Mouse (Mus musculus) neural tube, embryonic 12.5 days (tissue): Measurements from ENCODE around the gene Ap2a2. TPM values are rescaled to one million over a fixed set of nuclear protein-coding genes. Genes with fewer than 3 reads are reported as not detected.

Experiments
- ATAC-seq: fragments of 200-750 bp; cut with Nextera tagmentation; 2 replicates; pipeline ENCODE4 v1.8.0; 2017; ENCODE audit warnings: low read depth, mild to moderate bottlenecking, moderate TSS enrichment, moderate library complexity; ENCODE audit not compliant: low FRiP score
- H3K27ac ChIP-seq: fragments of 300-500 bp; sonication (generic); 2 replicates; pipeline ENCODE4 v1.5.1; 2016
- H3K27me3 ChIP-seq: fragments of 300-500 bp; sonication (generic); replicated peaks from 2 replicates; pipeline ENCODE4 v1.6.1; 2016; ENCODE audit warnings: mild to moderate bottlenecking
- H3K36me3 ChIP-seq: fragments of 300-500 bp; sonication (generic); 2 replicates; pipeline ENCODE4 v1.6.1; 2016; ENCODE audit warnings: mild to moderate bottlenecking
- H3K4me1 ChIP-seq: fragments of 300-500 bp; sonication (generic); 2 replicates; pipeline ENCODE4 v1.6.1; 2016
- H3K4me2 ChIP-seq: fragments of 300-500 bp; sonication (generic); replicated peaks from 2 replicates; pipeline ENCODE4 v1.6.1; 2016; ENCODE audit warnings: mild to moderate bottlenecking
- H3K4me3 ChIP-seq: fragments of 300-500 bp; sonication (generic); 2 replicates; pipeline ENCODE4 v1.5.1; 2016
- H3K9ac ChIP-seq: fragments of 300-500 bp; sonication (generic); 2 replicates; pipeline ENCODE4 v1.6.1; 2016; ENCODE audit warnings: mild to moderate bottlenecking
- H3K9me3 ChIP-seq: fragments of 300-500 bp; sonication (generic); 2 replicates; pipeline ENCODE4 v1.6.1; 2016; ENCODE audit warnings: mild to moderate bottlenecking
- WGBS: fragments of 180-500 bp; shearing (Covaris S2); methylation state at CpG from one replicate; pipeline ENCODE4 v1.1.7; 2016; 5-methylcytosine and 5-hydroxymethylcytosine counted together
- microRNA-seq: library from miRNA; unstranded; fragments of <30 nt; microRNA quantifications from one replicate; pipeline ENCODE4, GENCODE M21; 2017
- polyA plus RNA-seq: library from polyadenylated mRNA; unstranded; fragments of >200 nt; fragmentation: Nextera tagmentation; extraction: Ambion mirVana; gene quantifications from 2 replicates; pipeline ENCODE4 v1.2.1, GENCODE M21; 2016

Gene Ap2a2
- polyA plus RNA-seq, 1 experiment from 2014 or later: 117 TPM

GRCm38 (mm10) chr7:141678922-141679321 is 116.9 kb downstream of the Ap2a2 start:
- no peak overlapping the region for H3K4me3 ChIP-seq
- no peaks in the 10 kb centered on the region for H3K27me3 ChIP-seq
- no peaks in the 10 kb centered on the region for H3K36me3 ChIP-seq
- H3K9me3 ChIP-seq: no peaks in the 10 kb centered on the region
- no peak for ATAC-seq
- H3K4me2 ChIP-seq: no peak overlapping the region
- 84% methylated on average over 4 of the region's 4 CpGs for WGBS
- H3K27ac ChIP-seq: no peak overlapping the region
- H3K9ac ChIP-seq: no peak overlapping the region
- no peaks in the 10 kb centered on the region for H3K4me1 ChIP-seq

Small RNAs within 50 kb of the gene (microRNA-seq; reads per million reads assigned to microRNA genes)
- gene Mir7063: 1.1 reads per million

Other genes starting within 250 kb of the Ap2a2 start
- 98.9 and 108 TPM in 2 replicates for gene Deaf1, start 234.5 kb upstream of the Ap2a2 start, polyA plus RNA-seq
- gene Tmem80, start 234.4 kb upstream of the Ap2a2 start, polyA plus RNA-seq: 60.9 and 62.5 TPM in 2 replicates
- 1.0 and 1.1 TPM in 2 replicates for gene Eps8l2, start 223.3 kb upstream of the Ap2a2 start, polyA plus RNA-seq
- 366 and 377 TPM in 2 replicates for gene Taldo1, start 170.0 kb upstream of the Ap2a2 start, polyA plus RNA-seq
- 50.5 and 51.5 TPM in 2 replicates for gene Gatd1, start 148.0 kb upstream of the Ap2a2 start, polyA plus RNA-seq
- 44.4 and 55.1 TPM in 2 replicates for gene Cend1, start 132.7 kb upstream of the Ap2a2 start, polyA plus RNA-seq
- 57.6 and 57.7 TPM in 2 replicates for gene Slc25a22, start 124.3 kb upstream of the Ap2a2 start, polyA plus RNA-seq
- gene Pidd1, start 118.1 kb upstream of the Ap2a2 start, polyA plus RNA-seq: 8.4 and 9.8 TPM in 2 replicates
- gene Rplp2, start 114.8 kb upstream of the Ap2a2 start, polyA plus RNA-seq: 803 and 881 TPM in 2 replicates
- 15.8 and 16.5 TPM in 2 replicates for gene Pnpla2, start 107.0 kb upstream of the Ap2a2 start, polyA plus RNA-seq
- 6.7 and 7.6 TPM in 2 replicates for gene Cracr2b, start 101.1 kb upstream of the Ap2a2 start, polyA plus RNA-seq
- 20.6 and 22.7 TPM in 2 replicates for gene Cd151, start 94.8 kb upstream of the Ap2a2 start, polyA plus RNA-seq
- gene Polr2l, start 87.0 kb upstream of the Ap2a2 start, polyA plus RNA-seq: 73.5 and 80.6 TPM in 2 replicates
- gene Tspan4, start 86.9 kb upstream of the Ap2a2 start, polyA plus RNA-seq: 34.2 and 37.1 TPM in 2 replicates
- 31.7 and 33.7 TPM in 2 replicates for gene Chid1, start 22.3 kb upstream of the Ap2a2 start, polyA plus RNA-seq
- gene Muc6, start 93.1 kb downstream of the Ap2a2 start, polyA plus RNA-seq: 0.20 and 0.23 TPM in 2 replicates
- 0.23 and 0.27 TPM in 2 replicates for gene Muc2, start 128.2 kb downstream of the Ap2a2 start, polyA plus RNA-seq
- not detected in 2 replicates for gene Muc5ac, start 226.8 kb downstream of the Ap2a2 start, polyA plus RNA-seq